Mouse (Mus musculus) cerebellum, adult 2 months (tissue): ENCODE results near the gene Mansc1. TPM values are rescaled to one million over a fixed set of nuclear protein-coding genes. Genes with fewer than 3 reads are reported as not detected.
A peak's percentile ranks its signal among the peaks of the same experiment; 100 is the strongest.

Source experiments
- DNase-seq, 2 experiments: peaks; one replicate each; pipeline ENCODE4 v3.0.0; 2021
- H3K27ac ChIP-seq: fragments of 200-500 bp; 2 replicates; pipeline ENCODE4 v1.5.1; 2012; ENCODE audit warnings: low read length, control low read depth, inconsistent platforms; ENCODE audit not compliant: insufficient read depth
- H3K27me3 ChIP-seq: fragments of 200-500 bp; 2 replicates; pipeline ENCODE4 v1.6.1; 2012; ENCODE audit warnings: inconsistent platforms, mild to moderate bottlenecking, low read length, moderate library complexity; ENCODE audit not compliant: control insufficient read depth, insufficient read depth
- H3K4me1 ChIP-seq: fragments of 200-500 bp; 2 replicates; pipeline ENCODE4 v1.6.1; 2011; ENCODE audit warnings: low read length; ENCODE audit not compliant: control insufficient read depth, insufficient read depth
- H3K4me3 ChIP-seq: fragments of 200-500 bp; replicated peaks from 2 replicates; pipeline ENCODE3; 2011; ENCODE audit warnings: mild to moderate bottlenecking, low read depth, low read length, control low read depth; ENCODE audit not compliant: insufficient read depth
- CTCF ChIP-seq: fragments of 200-500 bp; IDR thresholded peaks from 2 replicates; pipeline ENCODE4 v1.5.1; 2011; ENCODE audit warnings: low read depth, mild to moderate bottlenecking, control low read depth, low read length, moderate library complexity, borderline replicate concordance; ENCODE audit not compliant: insufficient read depth
- POLR2A ChIP-seq: fragments of 200-500 bp; IDR thresholded peaks from 2 replicates; pipeline ENCODE4 v1.6.1; 2011; ENCODE audit warnings: low read length, control low read depth, borderline replicate concordance; ENCODE audit not compliant: insufficient read depth
- WGBS: fragments of 180-500 bp; shearing (Covaris S2); methylation state at CpG from one replicate; pipeline ENCODE4 v1.1.7; 2018; 5-methylcytosine and 5-hydroxymethylcytosine counted together
- polyA plus RNA-seq: library from polyadenylated mRNA; depleted of rRNA; stranded (reverse); fragments of >200 nt; gene quantifications from 2 replicates; pipeline ENCODE4 v1.2.3, GENCODE M21; 2012

Mansc1 gene
- polyA plus RNA-seq, 1 experiment, result 8.5 TPM

DNA sequence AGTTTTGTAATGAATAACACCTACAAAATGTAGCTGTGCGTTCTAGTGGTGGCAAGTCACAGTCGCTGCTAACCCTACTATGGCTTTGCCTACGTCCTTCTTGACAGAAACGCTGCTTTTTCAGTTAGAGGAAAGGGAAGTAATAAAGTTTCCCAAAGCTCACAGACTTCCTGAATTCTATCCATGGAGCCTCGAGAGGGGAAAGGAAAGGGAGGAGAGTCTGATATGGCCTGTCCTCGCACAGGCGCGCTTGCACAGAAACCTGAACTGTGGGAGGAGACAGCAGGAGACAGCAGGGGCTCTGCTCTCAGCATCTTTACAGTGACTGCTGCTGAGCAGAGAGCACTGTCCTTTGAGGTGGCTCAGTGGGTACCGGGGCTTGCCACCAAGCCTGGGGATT is 1.8 kb downstream of the Mansc1 start:
- no peak for DNase-seq
- no peak for TF ChIP-seq CTCF
- no peak for TF ChIP-seq POLR2A
- Histone ChIP-seq H3K27ac (no peak overlapping the region), H3K4me3 (no peak overlapping the region), H3K27me3 (no peaks in the 10 kb centered on the region), H3K4me1 (peaks cover 4% of the 10 kb centered on the region; the same call in 1 of the 2 replicates)
- 85% methylated on average over 9 of the region's 9 CpGs for WGBS

GRCm38 (mm10) chr6:134626564-134626963 is 5.7 kb downstream of the Mansc1 start:
- WGBS, result 98% methylated on average over 1 of the region's 1 CpGs

DNA sequence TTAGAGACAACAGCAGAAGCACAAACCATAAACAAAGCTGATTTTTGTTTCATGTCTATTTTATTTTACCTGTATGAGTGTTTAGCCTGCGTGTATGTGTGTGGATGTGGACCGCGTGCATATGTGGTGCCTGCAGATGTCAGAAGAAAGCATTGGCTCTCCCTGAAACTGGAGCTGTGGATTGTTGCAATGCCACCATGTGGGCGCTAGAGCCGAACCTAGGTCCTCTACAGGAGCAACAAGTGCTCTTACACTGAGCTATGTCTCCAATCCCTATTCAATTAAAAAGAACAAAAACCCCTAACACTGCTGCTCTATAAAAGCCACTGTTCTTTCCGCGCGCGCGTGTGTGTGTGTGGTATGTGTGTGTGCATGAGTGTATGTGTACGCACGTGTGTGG is 6.9 kb downstream of the Mansc1 start:
- H3K27ac ChIP-seq, result no peak overlapping the region
- no peak for DNase-seq
- no peaks in the 10 kb centered on the region for H3K27me3 ChIP-seq
- no peaks in the 10 kb centered on the region for H3K4me1 ChIP-seq
- TF ChIP-seq CTCF, result no peak
- WGBS, result 81% methylated on average over 12 of the region's 12 CpGs
- no peak overlapping the region for H3K4me3 ChIP-seq

More at GRCm38 (mm10) chr6:134626564-134626963, 5.7 kb downstream of the Mansc1 start:
- TF ChIP-seq CTCF (no peak), POLR2A (no peak)
- Histone ChIP-seq H3K27me3 (no peaks in the 10 kb centered on the region), H3K4me1 (peaks cover 4% of the 10 kb centered on the region; the same call in 1 of the 2 replicates), H3K27ac (no peak overlapping the region), H3K4me3 (no peak overlapping the region)
- no peak for DNase-seq

DNA sequence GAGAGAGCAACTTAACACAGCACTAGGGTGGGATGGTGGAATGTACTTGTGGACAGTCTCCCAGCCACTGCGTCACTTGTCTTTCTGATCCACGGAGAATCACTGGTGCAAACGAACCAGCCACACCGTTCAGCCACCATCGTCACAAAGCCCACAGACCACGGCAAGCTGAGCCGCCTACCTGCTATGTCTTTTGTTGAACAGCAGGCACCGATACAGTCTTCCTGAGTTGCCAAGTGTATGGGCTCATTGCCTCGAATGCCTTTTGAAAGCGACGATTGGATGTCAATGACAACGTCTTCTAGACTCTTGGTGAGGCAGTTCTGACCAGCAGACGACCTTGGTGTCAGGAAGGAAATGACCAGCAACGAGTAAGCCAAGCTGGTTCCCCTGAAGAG is 10.7 kb downstream of the Mansc1 start:
- Histone ChIP-seq H3K4me3 (no peak overlapping the region), H3K27ac (no peak overlapping the region), H3K4me1 (no peaks in the 10 kb centered on the region), H3K27me3 (no peaks in the 10 kb centered on the region)
- no peak for TF ChIP-seq CTCF
- TF ChIP-seq POLR2A, result no peak
- 78% methylated on average over 14 of the region's 14 CpGs for WGBS
- no peak for DNase-seq

DNA sequence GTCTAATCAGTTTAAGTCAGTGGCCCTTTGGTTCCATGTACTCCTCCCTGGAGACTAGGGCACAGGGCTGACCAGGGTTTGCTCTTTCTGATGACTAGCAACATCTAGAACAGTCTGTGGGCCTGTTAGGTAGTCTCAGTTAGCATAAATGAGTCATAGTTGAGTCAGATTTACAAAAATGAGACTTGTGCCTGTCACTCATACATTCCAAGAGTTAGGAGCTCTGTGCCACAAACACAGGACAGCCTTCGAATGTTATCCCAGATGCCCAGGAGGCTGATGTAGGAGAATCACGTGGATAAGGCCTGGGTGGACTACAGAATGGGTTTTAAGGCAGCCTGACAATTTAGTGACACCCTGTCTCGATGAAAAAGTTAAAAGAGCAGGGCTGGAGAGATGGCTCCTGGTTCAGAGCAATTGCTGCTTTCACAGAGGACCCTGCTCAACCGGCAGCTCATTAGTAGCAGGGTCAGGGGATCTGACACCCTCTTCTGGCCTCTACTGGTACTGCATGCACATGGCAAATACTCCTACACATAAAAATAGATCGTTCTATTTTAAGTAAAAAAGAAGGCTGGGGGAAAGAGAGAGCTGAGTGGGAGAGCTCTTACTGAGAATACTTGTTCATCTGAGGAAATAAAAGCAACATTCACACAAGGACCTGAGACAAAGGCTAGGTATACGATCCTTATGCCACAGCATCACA is 11.3 kb downstream of the Mansc1 start:
- Histone ChIP-seq H3K4me3 (no peak overlapping the region), H3K27ac (no peak overlapping the region), H3K4me1 (no peaks in the 10 kb centered on the region), H3K27me3 (no peaks in the 10 kb centered on the region)
- no peak for DNase-seq
- 67% methylated on average over 6 of the region's 6 CpGs for WGBS
- TF ChIP-seq CTCF, result peak; percentile 16; the same call in 1 of the 2 replicates
- no peak for TF ChIP-seq POLR2A

DNA sequence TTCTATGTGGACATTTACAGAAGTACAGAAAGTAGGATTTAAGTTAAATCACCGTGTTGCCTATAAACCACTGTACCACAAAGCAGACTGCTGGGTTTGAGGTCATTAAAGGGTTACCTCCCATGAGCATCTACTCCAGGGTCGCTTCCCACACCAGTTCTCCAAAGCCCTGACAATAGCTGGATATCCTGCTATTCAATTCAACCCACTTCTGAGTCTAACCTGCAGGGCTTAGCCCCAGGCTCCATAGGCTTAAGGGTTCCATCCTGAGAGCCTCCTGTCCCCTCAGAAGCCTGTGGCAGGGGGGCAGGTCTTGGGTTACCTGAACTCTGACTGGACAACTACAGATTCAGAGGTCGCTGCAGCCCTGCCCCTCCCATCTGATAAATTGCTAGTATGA is 12.2 kb downstream of the Mansc1 start:
- DNase-seq, result no peak
- Histone ChIP-seq H3K4me1 (no peaks in the 10 kb centered on the region), H3K27me3 (no peaks in the 10 kb centered on the region), H3K27ac (no peak overlapping the region), H3K4me3 (no peak overlapping the region)
- 73% methylated on average over 3 of the region's 3 CpGs for WGBS
- TF ChIP-seq POLR2A (no peak), CTCF (no peak)

- no peak for DNase-seq
- WGBS, result 49% methylated on average over 3 of the region's 3 CpGs
- Histone ChIP-seq H3K4me1 (no peaks in the 10 kb centered on the region), H3K27ac (no peak overlapping the region), H3K27me3 (no peaks in the 10 kb centered on the region), H3K4me3 (no peak overlapping the region)
- TF ChIP-seq CTCF (no peak), POLR2A (no peak)
These were observed 14.7 kb downstream of the Mansc1 start for GRCm38 (mm10) chr6:134617589-134617988.
